Mouse (Mus musculus): ENCODE data around the gene Ksr2. TPM values are rescaled to one million over a fixed set of nuclear protein-coding genes. Genes with fewer than 3 reads are reported as not detected.

The Ksr2 gene
- polyA plus RNA-seq, 1 experiment from 2014 or later, result 0.41 TPM

GRCm38 (mm10) chr5:117486092-117486491 lies 72.3 kb downstream of the Ksr2 start:
- Histone ChIP-seq H3K4me2 (no peak overlapping the region), H3K9ac (no peak overlapping the region), H3K4me1 (no peaks in the 10 kb centered on the region), H3K27me3 (no peaks in the 10 kb centered on the region), H3K27ac (no peak overlapping the region), H3K9me3 (no peaks in the 10 kb centered on the region), H3K4me3 (no peak overlapping the region), H3K36me3 (no peaks in the 10 kb centered on the region)
- ATAC-seq (ENCODE audit: insufficient number of reproducible peaks, insufficient read depth, low FRiP score, low TSS enrichment, low read depth), result no peak
- 71% methylated on average over 7 of the region's 7 CpGs for WGBS

GRCm38 (mm10) chr5:117488155-117488554 lies 74.4 kb downstream of the Ksr2 start:
- no peak overlapping the region for H3K9ac ChIP-seq
- no peak overlapping the region for H3K4me3 ChIP-seq
- no peak for ATAC-seq (ENCODE audit: insufficient number of reproducible peaks, insufficient read depth, low FRiP score, low TSS enrichment, low read depth)
- 76% methylated on average over 6 of the region's 6 CpGs for WGBS
- no peak overlapping the region for H3K4me2 ChIP-seq
- no peaks in the 10 kb centered on the region for H3K36me3 ChIP-seq
- no peak overlapping the region for H3K27ac ChIP-seq
- H3K4me1 ChIP-seq, result peaks cover 5% of the 10 kb centered on the region
- H3K27me3 ChIP-seq, result no peaks in the 10 kb centered on the region
- no peaks in the 10 kb centered on the region for H3K9me3 ChIP-seq

GRCm38 (mm10) chr5:117488670-117489325 lies 75.0 kb downstream of the Ksr2 start:
- H3K27me3 ChIP-seq, result no peaks in the 10 kb centered on the region
- no peak overlapping the region for H3K9ac ChIP-seq
- H3K36me3 ChIP-seq, result no peaks in the 10 kb centered on the region
- H3K4me1 ChIP-seq, result peaks cover 11% of the 10 kb centered on the region
- no peak overlapping the region for H3K4me2 ChIP-seq
- no peak overlapping the region for H3K4me3 ChIP-seq
- no peaks in the 10 kb centered on the region for H3K9me3 ChIP-seq
- no peak overlapping the region for H3K27ac ChIP-seq
- ATAC-seq (ENCODE audit: insufficient number of reproducible peaks, insufficient read depth, low FRiP score, low TSS enrichment, low read depth), result no peak
- WGBS, result 89% methylated on average over 16 of the region's 16 CpGs

GRCm38 (mm10) chr5:117492933-117493863 lies 79.4 kb downstream of the Ksr2 start:
- Histone ChIP-seq H3K27ac (0 out of 2 replicates have a peak overlapping the region, but pooled peaks have one; percentile 8), H3K4me1 (peaks cover 14% of the 10 kb centered on the region), H3K27me3 (no peaks in the 10 kb centered on the region), H3K9me3 (no peaks in the 10 kb centered on the region), H3K9ac (peak overlapping the region; percentile 40), H3K4me2 (peak overlapping the region; percentile 46), H3K4me3 (peak overlapping the region; percentile 21), H3K36me3 (no peaks in the 10 kb centered on the region)
- ATAC-seq (ENCODE audit: insufficient number of reproducible peaks, insufficient read depth, low FRiP score, low TSS enrichment, low read depth), result no peak
- WGBS, result 16% methylated on average over 31 of the region's 31 CpGs

- no peak overlapping the region for H3K9ac ChIP-seq
- H3K9me3 ChIP-seq, result no peaks in the 10 kb centered on the region
- peak overlapping the region; percentile 21 for H3K4me3 ChIP-seq
- no peaks in the 10 kb centered on the region for H3K27me3 ChIP-seq
- H3K36me3 ChIP-seq, result no peaks in the 10 kb centered on the region
- 18% methylated on average over 7 of the region's 7 CpGs for WGBS
- peak overlapping the region; percentile 46 for H3K4me2 ChIP-seq
- H3K27ac ChIP-seq, result no peak overlapping the region
- H3K4me1 ChIP-seq, result peaks cover 14% of the 10 kb centered on the region
- no peak for ATAC-seq (ENCODE audit: insufficient number of reproducible peaks, insufficient read depth, low FRiP score, low TSS enrichment, low read depth)
Measured at GRCm38 (mm10) chr5:117493947-117494346, 80.1 kb downstream of the Ksr2 start.

- no peaks in the 10 kb centered on the region for H3K27me3 ChIP-seq
- WGBS, result 61% methylated on average over 21 of the region's 21 CpGs
- no peak overlapping the region for H3K4me3 ChIP-seq
- no peak overlapping the region for H3K9ac ChIP-seq
- peaks cover 14% of the 10 kb centered on the region for H3K4me1 ChIP-seq
- H3K36me3 ChIP-seq, result no peaks in the 10 kb centered on the region
- no peak overlapping the region for H3K27ac ChIP-seq
- no peak overlapping the region for H3K4me2 ChIP-seq
- H3K9me3 ChIP-seq, result no peaks in the 10 kb centered on the region
- no peak for ATAC-seq (ENCODE audit: insufficient number of reproducible peaks, insufficient read depth, low FRiP score, low TSS enrichment, low read depth)
Measured at GRCm38 (mm10) chr5:117497084-117497483, 83.3 kb downstream of the Ksr2 start.

- no peaks in the 10 kb centered on the region for H3K27me3 ChIP-seq
- no peak overlapping the region for H3K27ac ChIP-seq
- no peak overlapping the region for H3K9ac ChIP-seq
- H3K36me3 ChIP-seq, result no peaks in the 10 kb centered on the region
- no peak overlapping the region for H3K4me3 ChIP-seq
- H3K9me3 ChIP-seq, result no peaks in the 10 kb centered on the region
- WGBS, result 81% methylated on average over 5 of the region's 5 CpGs
- no peak for ATAC-seq (ENCODE audit: insufficient number of reproducible peaks, insufficient read depth, low FRiP score, low TSS enrichment, low read depth)
- 0 out of 2 replicates have a peak, but pooled peaks cover 3% of the 10 kb centered on the region for H3K4me1 ChIP-seq
- H3K4me2 ChIP-seq, result no peak overlapping the region
Measured at GRCm38 (mm10) chr5:117502611-117503010, 88.8 kb downstream of the Ksr2 start.

- no peaks in the 10 kb centered on the region for H3K36me3 ChIP-seq
- 0 out of 2 replicates have a peak, but pooled peaks cover 3% of the 10 kb centered on the region for H3K4me1 ChIP-seq
- peaks cover 3% of the 10 kb centered on the region; the same call in 1 of the 2 replicates for H3K27me3 ChIP-seq
- H3K4me3 ChIP-seq, result no peak overlapping the region
- 83% methylated on average over 5 of the region's 5 CpGs for WGBS
- no peaks in the 10 kb centered on the region for H3K9me3 ChIP-seq
- H3K4me2 ChIP-seq, result no peak overlapping the region
- ATAC-seq (ENCODE audit: insufficient number of reproducible peaks, insufficient read depth, low FRiP score, low TSS enrichment, low read depth), result no peak
- no peak overlapping the region for H3K27ac ChIP-seq
- no peak overlapping the region for H3K9ac ChIP-seq
Measured at GRCm38 (mm10) chr5:117504431-117504830, 90.6 kb downstream of the Ksr2 start.

GRCm38 (mm10) chr5:117505204-117505603 lies 91.4 kb downstream of the Ksr2 start:
- Histone ChIP-seq H3K36me3 (no peaks in the 10 kb centered on the region), H3K27ac (no peak overlapping the region), H3K4me1 (peaks cover 7% of the 10 kb centered on the region), H3K9ac (no peak overlapping the region), H3K4me3 (no peak overlapping the region), H3K27me3 (peaks cover 3% of the 10 kb centered on the region; the same call in 1 of the 2 replicates), H3K4me2 (no peak overlapping the region), H3K9me3 (no peaks in the 10 kb centered on the region)
- ATAC-seq (ENCODE audit: insufficient number of reproducible peaks, insufficient read depth, low FRiP score, low TSS enrichment, low read depth), result no peak
- 73% methylated on average over 10 of the region's 10 CpGs for WGBS

GRCm38 (mm10) chr5:117505769-117506168 lies 92.0 kb downstream of the Ksr2 start:
- 68% methylated on average over 7 of the region's 7 CpGs for WGBS
- Histone ChIP-seq H3K27me3 (peaks cover 3% of the 10 kb centered on the region; the same call in 1 of the 2 replicates), H3K4me1 (peaks cover 9% of the 10 kb centered on the region), H3K9ac (no peak overlapping the region), H3K36me3 (no peaks in the 10 kb centered on the region), H3K4me3 (no peak overlapping the region), H3K4me2 (no peak overlapping the region), H3K27ac (no peak overlapping the region), H3K9me3 (no peaks in the 10 kb centered on the region)
- no peak for ATAC-seq (ENCODE audit: insufficient number of reproducible peaks, insufficient read depth, low FRiP score, low TSS enrichment, low read depth)

- ATAC-seq (ENCODE audit: insufficient number of reproducible peaks, insufficient read depth, low FRiP score, low TSS enrichment, low read depth), result no peak
- Histone ChIP-seq H3K27me3 (peaks cover 3% of the 10 kb centered on the region; the same call in 1 of the 2 replicates), H3K27ac (no peak overlapping the region), H3K36me3 (no peaks in the 10 kb centered on the region), H3K4me2 (no peak overlapping the region), H3K9me3 (no peaks in the 10 kb centered on the region), H3K4me3 (no peak overlapping the region), H3K4me1 (peaks cover 13% of the 10 kb centered on the region), H3K9ac (no peak overlapping the region)
- 33% methylated on average over 13 of the region's 13 CpGs for WGBS
Measured at GRCm38 (mm10) chr5:117506406-117506805, 92.6 kb downstream of the Ksr2 start.

Measured in embryonic facial prominence, embryonic 13.5 days (tissue).